Mouse (Mus musculus) CH12.LX (cell line): ENCODE results near the gene Pam16. TPM values are rescaled to one million over a fixed set of nuclear protein-coding genes. Genes with fewer than 3 reads are reported as not detected.
A peak's percentile ranks its signal among the peaks of the same experiment; 100 is the strongest.

Experiments used
- DNase-seq: peaks from one replicate; pipeline ENCODE4 v3.0.0-alpha.2; 2013; ENCODE audit errors: extremely low read depth
- H3K27ac ChIP-seq: 2 replicates; pipeline ENCODE4 v1.5.1; 2012; ENCODE audit warnings: low read depth, mild to moderate bottlenecking, control low read depth, moderate library complexity; ENCODE audit not compliant: insufficient read depth
- H3K27me3 ChIP-seq: replicated peaks from 2 replicates; pipeline ENCODE3; 2012; ENCODE audit warnings: inconsistent platforms
- H3K36me3 ChIP-seq, 2 experiments: replicated peaks in 1 of 2; 2 replicates each; pipeline versions ENCODE3 to v1.6.1; 2012; ENCODE audit warnings: inconsistent platforms in 1 of 2, low read length in 1 of 2, mild to moderate bottlenecking in 1 of 2, mixed read lengths in 1 of 2, moderate library complexity in 1 of 2; ENCODE audit not compliant: control insufficient read depth in 1 of 2, insufficient read depth in 1 of 2
- H3K4me1 ChIP-seq, 2 experiments: 2 replicates each; pipeline ENCODE4 v1.6.1; 2012; ENCODE audit warnings: inconsistent platforms in 1 of 2, moderate library complexity in 1 of 2; ENCODE audit not compliant: insufficient read depth in 2 of 2, control insufficient read depth in 1 of 2
- H3K4me2 ChIP-seq: 2 replicates; pipeline ENCODE4 v1.6.1; 2012; ENCODE audit warnings: low read depth, mild to moderate bottlenecking, control low read depth; ENCODE audit not compliant: poor library complexity, insufficient read depth, severe bottlenecking
- H3K4me3 ChIP-seq, 3 experiments: fragments of 150-350 bp in 1 of 3; sonication (generic) in 1 of 3; replicated peaks in 1 of 3; 2 replicates each; pipeline versions ENCODE3 to v1.5.1; 2011 to 2012; ENCODE audit warnings: low read depth in 2 of 3, low read length in 2 of 3, mild to moderate bottlenecking in 2 of 3, moderate library complexity in 2 of 3, control low read depth in 1 of 3, improper control_type of control experiment in 1 of 3, inconsistent platforms in 1 of 3, mixed read lengths in 1 of 3; ENCODE audit not compliant: poor library complexity in 1 of 3
- H3K79me2 ChIP-seq: replicated peaks from 2 replicates; pipeline ENCODE4 v1.6.1; 2012; ENCODE audit warnings: mild to moderate bottlenecking, moderate library complexity; ENCODE audit not compliant: control insufficient read depth, poor library complexity, insufficient read depth, severe bottlenecking; ENCODE audit errors: extremely low read depth
- H3K9ac ChIP-seq: 2 replicates; pipeline ENCODE4 v1.6.1; 2012; ENCODE audit warnings: low read depth, mild to moderate bottlenecking, control low read depth, moderate library complexity; ENCODE audit not compliant: insufficient read depth
- H3K9me3 ChIP-seq: replicated peaks from 2 replicates; pipeline ENCODE3; 2012; ENCODE audit warnings: low read length, inconsistent platforms, mixed read lengths
- BHLHE40 ChIP-seq: IDR thresholded peaks from 2 replicates; pipeline ENCODE4 v1.6.1; 2011; ENCODE audit warnings: mild to moderate bottlenecking, low read depth, low read length, improper control_type of control experiment
- CHD1 ChIP-seq: IDR thresholded peaks from 2 replicates; pipeline ENCODE4 v1.6.1; 2012; ENCODE audit warnings: low read depth, low read length, improper control_type of control experiment, inconsistent platforms
- CHD2 ChIP-seq: IDR thresholded peaks from 2 replicates; pipeline ENCODE4 v1.6.1; 2011; ENCODE audit warnings: low read length, improper control_type of control experiment
- CTCF ChIP-seq, 2 experiments: IDR thresholded peaks in 1 of 2; conservative IDR thresholded peaks in 1 of 2; 2 replicates each; pipeline ENCODE4 v1.5.1; 2011 to 2012; ENCODE audit warnings: low read depth in 2 of 2, low read length in 2 of 2, improper control_type of control experiment in 1 of 2, inconsistent platforms in 1 of 2, mild to moderate bottlenecking in 1 of 2, moderate library complexity in 1 of 2
- E2F4 ChIP-seq: IDR thresholded peaks from 2 replicates; pipeline ENCODE4 v1.6.1; 2011; ENCODE audit warnings: low read depth, low read length, improper control_type of control experiment; ENCODE audit not compliant: insufficient replicate concordance
- ELF1 ChIP-seq: IDR thresholded peaks from 2 replicates; pipeline ENCODE4 v1.6.1; 2014; ENCODE audit warnings: low read depth, mild to moderate bottlenecking, inconsistent platforms, low read length, improper control_type of control experiment
- EP300 ChIP-seq: IDR thresholded peaks from 2 replicates; pipeline ENCODE4 v1.6.1; 2011; ENCODE audit warnings: low read length, improper control_type of control experiment
- ETS1 ChIP-seq: conservative IDR thresholded peaks from 2 replicates; pipeline ENCODE4 v1.6.1; 2012; ENCODE audit warnings: low read depth, mild to moderate bottlenecking, inconsistent platforms, low read length, improper control_type of control experiment, moderate library complexity
- GABPA ChIP-seq: IDR thresholded peaks from 2 replicates; pipeline ENCODE4 v1.6.1; 2012; ENCODE audit warnings: low read depth, low read length, improper control_type of control experiment, inconsistent platforms; ENCODE audit not compliant: insufficient replicate concordance
- HCFC1 ChIP-seq: IDR thresholded peaks from 2 replicates; pipeline ENCODE4 v1.6.1; 2012; ENCODE audit warnings: low read depth, mild to moderate bottlenecking, inconsistent platforms, low read length, improper control_type of control experiment
- IRF4 ChIP-seq: IDR thresholded peaks from 2 replicates; pipeline ENCODE4 v1.6.1; 2014; ENCODE audit warnings: low read depth, mild to moderate bottlenecking, inconsistent platforms, low read length, improper control_type of control experiment
- JUN ChIP-seq: IDR thresholded peaks from 2 replicates; pipeline ENCODE4 v1.6.1; 2011; ENCODE audit warnings: low read depth, mild to moderate bottlenecking, low read length, improper control_type of control experiment, moderate library complexity; ENCODE audit not compliant: insufficient read depth
- JUND ChIP-seq: conservative IDR thresholded peaks from 2 replicates; pipeline ENCODE4 v1.6.1; 2011; ENCODE audit warnings: low read depth, low read length, improper control_type of control experiment
- KAT2A ChIP-seq: IDR thresholded peaks from 2 replicates; pipeline ENCODE4 v1.6.1; 2012; ENCODE audit warnings: low read length, improper control_type of control experiment, inconsistent platforms; ENCODE audit not compliant: insufficient replicate concordance
- MAFK ChIP-seq: IDR thresholded peaks from 2 replicates; pipeline ENCODE4 v1.6.1; 2011; ENCODE audit warnings: low read length, improper control_type of control experiment; ENCODE audit not compliant: insufficient replicate concordance
- MAX ChIP-seq: IDR thresholded peaks from 2 replicates; pipeline ENCODE4 v1.6.1; 2011; ENCODE audit warnings: low read length, improper control_type of control experiment
- MAZ ChIP-seq: IDR thresholded peaks from 2 replicates; pipeline ENCODE4 v1.6.1; 2012; ENCODE audit warnings: low read depth, mild to moderate bottlenecking, inconsistent platforms, low read length, improper control_type of control experiment, moderate library complexity
- MEF2A ChIP-seq: IDR thresholded peaks from 2 replicates; pipeline ENCODE4 v1.6.1; 2014; ENCODE audit warnings: low read depth, mild to moderate bottlenecking, inconsistent platforms, low read length, improper control_type of control experiment, borderline replicate concordance
- MXI1 ChIP-seq: IDR thresholded peaks from 2 replicates; pipeline ENCODE4 v1.6.1; 2011; ENCODE audit warnings: mild to moderate bottlenecking, low read depth, low read length, improper control_type of control experiment
- MYC ChIP-seq: IDR thresholded peaks from 2 replicates; pipeline ENCODE4 v1.6.1; 2011; ENCODE audit warnings: low read depth, mild to moderate bottlenecking, improper control_type of control experiment, low read length
- NELFE ChIP-seq: IDR thresholded peaks from 2 replicates; pipeline ENCODE4 v1.6.1; 2011; ENCODE audit warnings: low read depth, low read length, improper control_type of control experiment
- NRF1 ChIP-seq: IDR thresholded peaks from 2 replicates; pipeline ENCODE4 v1.6.1; 2014; ENCODE audit warnings: low read depth, mild to moderate bottlenecking, inconsistent platforms, low read length, improper control_type of control experiment, moderate library complexity
- PAX5 ChIP-seq: IDR thresholded peaks from 2 replicates; pipeline ENCODE4 v1.6.1; 2012; ENCODE audit warnings: low read length, inconsistent platforms, mixed read lengths
- POLR2A ChIP-seq: IDR thresholded peaks from 2 replicates; pipeline ENCODE4 v1.6.1; 2011; ENCODE audit warnings: low read depth, mild to moderate bottlenecking, improper control_type of control experiment, low read length
- POLR2AphosphoS2 ChIP-seq: IDR thresholded peaks from 2 replicates; pipeline ENCODE4 v1.6.1; 2011; ENCODE audit warnings: low read depth, low read length, improper control_type of control experiment
- RAD21 ChIP-seq: IDR thresholded peaks from 2 replicates; pipeline ENCODE4 v1.6.1; 2011; ENCODE audit warnings: low read depth, mild to moderate bottlenecking, low read length, improper control_type of control experiment, moderate library complexity
- RCOR1 ChIP-seq: conservative IDR thresholded peaks from 2 replicates; pipeline ENCODE4 v1.6.1; 2012; ENCODE audit warnings: low read depth, mild to moderate bottlenecking, inconsistent platforms, low read length, improper control_type of control experiment
- SIN3A ChIP-seq: IDR thresholded peaks from 2 replicates; pipeline ENCODE4 v1.6.1; 2012; ENCODE audit warnings: low read length, improper control_type of control experiment, inconsistent platforms
- SMC3 ChIP-seq: IDR thresholded peaks from 2 replicates; pipeline ENCODE4 v1.6.1; 2011; ENCODE audit warnings: low read depth, low read length, improper control_type of control experiment
- TBP ChIP-seq: conservative IDR thresholded peaks from 2 replicates; pipeline ENCODE4 v1.6.1; 2011; ENCODE audit warnings: low read depth, low read length, improper control_type of control experiment
- TCF12 ChIP-seq: IDR thresholded peaks from 2 replicates; pipeline ENCODE4 v1.6.1; 2014; ENCODE audit warnings: low read depth, mild to moderate bottlenecking, inconsistent platforms, low read length, improper control_type of control experiment
- UBTF ChIP-seq: IDR thresholded peaks from 2 replicates; pipeline ENCODE4 v1.6.1; 2012; ENCODE audit warnings: low read depth, mild to moderate bottlenecking, inconsistent platforms, low read length, improper control_type of control experiment, moderate library complexity
- USF1 ChIP-seq: IDR thresholded peaks from 2 replicates; pipeline ENCODE4 v1.6.1; 2014; ENCODE audit warnings: low read depth, mild to moderate bottlenecking, inconsistent platforms, low read length, improper control_type of control experiment
- USF2 ChIP-seq: conservative IDR thresholded peaks from 2 replicates; pipeline ENCODE4 v1.6.1; 2011; ENCODE audit warnings: low read depth, low read length, improper control_type of control experiment
- ZC3H11A ChIP-seq: IDR thresholded peaks from 2 replicates; pipeline ENCODE4 v1.6.1; 2012; ENCODE audit warnings: low read depth, mild to moderate bottlenecking, inconsistent platforms, low read length, improper control_type of control experiment
- ZKSCAN1 ChIP-seq: IDR thresholded peaks from 2 replicates; pipeline ENCODE4 v1.6.1; 2012; ENCODE audit warnings: low read depth, inconsistent platforms, low read length, improper control_type of control experiment, borderline replicate concordance
- ZMIZ1 ChIP-seq: IDR thresholded peaks from 2 replicates; pipeline ENCODE4 v1.6.1; 2012; ENCODE audit warnings: low read depth, mild to moderate bottlenecking, inconsistent platforms, low read length, improper control_type of control experiment
- ZNF384 ChIP-seq: IDR thresholded peaks from 2 replicates; pipeline ENCODE4 v1.6.1; 2012; ENCODE audit warnings: low read depth, low read length, improper control_type of control experiment, inconsistent platforms
- dilution Hi-C: fragments of 300-500 bp; cut with MboI; formaldehyde crosslinking; loops from 2 replicates; pipeline ENCODE4 v1.14.3; 2020; ENCODE audit warnings: low sequenced_read_pairs; ENCODE audit not compliant: extremely low pct_unique_long_range_greater_than_20kb, extremely low pct_ligation_motif_present
- in situ Hi-C: fragments of 300-500 bp; cut with MboI; formaldehyde crosslinking; loops from 3 replicates; pipeline ENCODE4 v1.14.3; 2019; ENCODE audit warnings: low sequenced_read_pairs, low pct_ligation_motif_present, low pct_unique_long_range_greater_than_20kb, mixed read lengths
- polyA plus RNA-seq: library from polyadenylated mRNA; unstranded; fragments of >175 nt; gene quantifications from 2 replicates; pipeline ENCODE4 v1.2.1, GENCODE M21; 2012; ENCODE audit warnings: low read depth; ENCODE audit not compliant: insufficient read length
- total RNA-seq, 2 experiments: library from RNA; depleted of rRNA; stranded (reverse); fragments of 300-350 nt in 1 of 2; fragments of >200 nt in 1 of 2; gene quantifications; 2 replicates each; pipeline ENCODE4 v1.2.3; 2012 to 2014

Pam16 gene
- total RNA-seq (2012; rRNA removed) (152 and 158 TPM in 2 replicates), total RNA-seq (2014; rRNA removed) (93.3 and 103 TPM in 2 replicates), polyA plus RNA-seq (11.6 and 38.2 TPM in 2 replicates)

- H3K4me2 ChIP-seq = peak within 1 kb of the TSS; percentile 75
- peak within 1 kb of the TSS; percentile 26; the same call in 1 of the 2 replicates for H3K27ac ChIP-seq
- TF ChIP-seq E2F4 (no peak), TBP (0 out of 2 replicates have a peak, but pooled peaks have one; percentile 47), ZMIZ1 (peak; percentile 95), RAD21 (no peak), JUND (no peak), ZKSCAN1 (no peak), SMC3 (no peak), IRF4 (peak; percentile 59; the same call in 1 of the 2 replicates), CHD2 (peak; percentile 97), MXI1 (peak; percentile 66; the same call in 1 of the 2 replicates), SIN3A (no peak), USF2 (no peak), GABPA (no peak), JUN (no peak), EP300 (no peak), MAFK (no peak), UBTF (peak; percentile 96), USF1 (no peak), BHLHE40 (peak; percentile 61), CHD1 (no peak), POLR2A (peak; percentile 92), MAX (peak; percentile 75; the same call in 1 of the 2 replicates), ZNF384 (no peak), KAT2A (0 out of 2 replicates have a peak, but pooled peaks have one; percentile 67), MEF2A (no peak), CTCF (conservative IDR thresholded peaks at IDR 0.05 in 1 of 2, IDR thresholded peaks at IDR 0.05 in 1 of 2; ENCODE audit: low read depth in 2 of 2, low read length in 2 of 2) (no peak), MYC (peak; percentile 66; the same call in 1 of the 2 replicates), HCFC1 (peak; percentile 80), ZC3H11A (no peak), PAX5 (no peak), RCOR1 (0 out of 2 replicates have a peak, but pooled peaks have one; percentile 22), TCF12 (peak; percentile 76), ELF1 (peak; percentile 71), POLR2AphosphoS2 (peak; percentile 97), NRF1 (peak; percentile 90), ETS1 (no peak), NELFE (peak; percentile 94), MAZ (no peak)
- H3K36me3 ChIP-seq = peaks cover 30 to 71% of the 10 kb centered on the region in 2 experiments
- no peaks in the 10 kb centered on the region for H3K27me3 ChIP-seq
- peak within 1 kb of the TSS; percentile 81 for H3K9ac ChIP-seq
- peaks cover 31% of the 10 kb centered on the region for H3K79me2 ChIP-seq
- peak within 1 kb of the TSS; percentile 73 to 98 (median 95) for H3K4me3 ChIP-seq
- in situ Hi-C loops (loop anchor here (25.0 kb wide), 1 partner anchor 513 kb away; the partner anchor contains the start of genes Ppl and Sec14l5), dilution Hi-C loops (no loop called here)
- peak; percentile 96 for DNase-seq
- H3K4me1 ChIP-seq = peaks cover 13 to 51% of the 10 kb centered on the region in 2 experiments
- H3K9me3 ChIP-seq = no peaks in the 10 kb centered on the region
Measured at GRCm38 (mm10) chr16:4624481-4625110, at the start of gene Pam16. Gene Pam16, minus strand, starts transcription at chr16:4624988.
